ENCODE assay signal across 26 mouse cellular contexts in the genomic region with DNA sequence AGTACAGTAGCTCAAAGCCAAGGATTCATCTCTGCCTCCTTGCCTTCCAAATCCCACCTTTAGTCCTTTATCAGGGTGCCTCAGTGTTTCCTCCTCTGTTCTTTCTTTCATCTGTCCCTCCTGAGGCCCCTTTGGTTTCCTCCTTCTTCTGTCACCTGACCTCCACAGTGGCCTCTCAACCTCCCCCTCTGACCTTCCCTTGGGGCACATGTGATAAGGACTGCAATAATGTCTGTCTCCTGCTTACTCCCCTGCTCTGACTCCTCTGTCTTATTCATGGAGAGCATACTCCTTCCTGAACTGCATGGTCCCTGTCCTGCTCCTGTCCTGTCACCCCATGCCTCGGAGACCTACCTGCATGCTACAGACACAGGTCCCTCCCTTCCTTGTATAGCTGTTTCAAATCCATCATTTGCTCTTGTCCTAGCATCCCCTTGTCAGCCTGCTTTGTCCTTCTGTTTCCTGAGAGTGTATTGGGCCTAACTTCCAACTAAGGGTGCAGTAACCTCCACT.
DNase-seq lines count a peak whose midpoint lies in the region; ATAC-seq lines count a peak whose summit lies in the region.
"Had no signal": no experiment of that assay in that cellular context is flagged by ENCODE, and none has a peak within 500 bp of the region (broad histone marks: within the 10 kb centered on the region; RNA-seq: fewer than 3 reads in every experiment).

No protein-coding gene starts in this region.

- H3K4me3 ChIP-seq in hindbrain, embryonic 13.5 days, result no peak overlapping the region
- no peak overlapping the region for H3K4me3 ChIP-seq in hindbrain, embryonic 11.5 days (ENCODE audit: low read depth, low read length)
- H3K4me3 ChIP-seq in kidney, embryonic 16.5 days (ENCODE audit: low read length), result no peak overlapping the region
- H3K4me3 ChIP-seq in midbrain, embryonic 15.5 days, result no peak overlapping the region
- H3K4me3 ChIP-seq in midbrain, embryonic 16.5 days (ENCODE audit: low read depth, low read length), result no peak overlapping the region
- H3K4me3 ChIP-seq: embryonic facial prominence, embryonic 15.5 days; hindbrain, embryonic 10.5 days; limb, embryonic 10.5 days; neural tube, embryonic 15.5 days had no signal

- 76% methylated on average over 1 of the region's 1 CpGs for WGBS in hindbrain, embryonic 13.5 days
- WGBS in hindbrain, embryonic 11.5 days, result 65% methylated on average over 1 of the region's 1 CpGs
- WGBS in kidney, embryonic 16.5 days, result 82% methylated on average over 1 of the region's 1 CpGs
- 61% methylated on average over 1 of the region's 1 CpGs for WGBS in midbrain, embryonic 15.5 days
- 82% methylated on average over 1 of the region's 1 CpGs for WGBS in midbrain, embryonic 16.5 days

- no peak for DNase-seq in hindbrain, embryonic 11.5 days (ENCODE audit: low spot score)
- no peak for DNase-seq in kidney, adult 8-10 months
- no peak for DNase-seq in lung, postnatal 36 days
- DNase-seq: adrenal gland, postnatal 36 days; B cell, adult 2 months; cerebellum, adult 9-10 months; gastrocnemius, postnatal 10 days; heart, postnatal 10 days; lung, adult 2 months; lung, postnatal 14 days; right cerebral cortex, adult 18-20 months; right cerebral cortex, postnatal 4 days; thymus, adult 18-20 months; thymus, postnatal 36 days had no signal

- no peak for ATAC-seq in hindbrain, embryonic 13.5 days (ENCODE audit: low FRiP score)
- no peak for ATAC-seq in hindbrain, embryonic 11.5 days (ENCODE audit: low FRiP score)
- ATAC-seq in kidney, embryonic 16.5 days (ENCODE audit: low FRiP score, low TSS enrichment), result peak; percentile 55
- 0 out of 2 replicates have a peak, but pooled peaks have one; percentile 52 for ATAC-seq in midbrain, embryonic 15.5 days (replicated peaks)
- ATAC-seq in midbrain, embryonic 16.5 days, result no peak
- ATAC-seq: inflammation-experienced regulatory T-cells, adult 6 months had no signal

- H3K9ac ChIP-seq in hindbrain, embryonic 13.5 days, result no peak overlapping the region
- H3K9ac ChIP-seq in hindbrain, embryonic 11.5 days (ENCODE audit: low read depth, low read length), result no peak overlapping the region
- H3K9ac ChIP-seq in kidney, embryonic 16.5 days (replicated peaks; ENCODE audit: low read length), result no peak overlapping the region
- H3K9ac ChIP-seq in midbrain, embryonic 15.5 days, result no peak overlapping the region
- H3K9ac ChIP-seq in midbrain, embryonic 16.5 days (ENCODE audit: low read depth, low read length), result no peak overlapping the region
- H3K9ac ChIP-seq: embryonic facial prominence, embryonic 15.5 days; neural tube, embryonic 15.5 days had no signal

- H3K4me2 ChIP-seq in hindbrain, embryonic 13.5 days, result no peak overlapping the region
- H3K4me2 ChIP-seq in hindbrain, embryonic 11.5 days (replicated peaks; ENCODE audit: low read depth, low read length), result no peak overlapping the region
- H3K4me2 ChIP-seq in kidney, embryonic 16.5 days (replicated peaks; ENCODE audit: low read depth, low read length), result no peak overlapping the region
- H3K4me2 ChIP-seq in midbrain, embryonic 15.5 days, result no peak overlapping the region
- H3K4me2 ChIP-seq in midbrain, embryonic 16.5 days (ENCODE audit: low read length), result no peak overlapping the region
- H3K4me2 ChIP-seq: embryonic facial prominence, embryonic 15.5 days; heart, embryonic 11.5 days; neural tube, embryonic 15.5 days had no signal

- H3K27me3 ChIP-seq in hindbrain, embryonic 13.5 days, result no peaks in the 10 kb centered on the region
- H3K27me3 ChIP-seq in hindbrain, embryonic 11.5 days (ENCODE audit: control insufficient read depth, insufficient read depth, low read length), result no peaks in the 10 kb centered on the region
- no peaks in the 10 kb centered on the region for H3K27me3 ChIP-seq in kidney, embryonic 16.5 days (ENCODE audit: insufficient read depth, low read length)
- H3K27me3 ChIP-seq in midbrain, embryonic 15.5 days (replicated peaks), result no peaks in the 10 kb centered on the region
- no peaks in the 10 kb centered on the region for H3K27me3 ChIP-seq in midbrain, embryonic 16.5 days (ENCODE audit: control insufficient read depth, insufficient read depth, low read depth, low read length)
- H3K27me3 ChIP-seq: embryonic facial prominence, embryonic 15.5 days; neural tube, embryonic 15.5 days; Patski had no signal

- peaks cover 11% of the 10 kb centered on the region for H3K4me1 ChIP-seq in hindbrain, embryonic 13.5 days (replicated peaks)
- no peaks in the 10 kb centered on the region for H3K4me1 ChIP-seq in hindbrain, embryonic 11.5 days (replicated peaks; ENCODE audit: control insufficient read depth, insufficient read depth, low read length)
- H3K4me1 ChIP-seq in kidney, embryonic 16.5 days (ENCODE audit: insufficient read depth, low read length), result peaks cover 9% of the 10 kb centered on the region
- H3K4me1 ChIP-seq in midbrain, embryonic 15.5 days, result peaks cover 7% of the 10 kb centered on the region; the same call in 1 of the 2 replicates
- H3K4me1 ChIP-seq in midbrain, embryonic 16.5 days (ENCODE audit: control insufficient read depth, insufficient read depth, low read length), result peaks cover 11% of the 10 kb centered on the region
- H3K4me1 ChIP-seq: embryonic facial prominence, embryonic 15.5 days; limb, embryonic 10.5 days had no signal

- H3K36me3 ChIP-seq in hindbrain, embryonic 13.5 days, result no peaks in the 10 kb centered on the region
- no peaks in the 10 kb centered on the region for H3K36me3 ChIP-seq in hindbrain, embryonic 11.5 days (ENCODE audit: control insufficient read depth, insufficient read depth, low read length)
- no peaks in the 10 kb centered on the region for H3K36me3 ChIP-seq in kidney, embryonic 16.5 days (ENCODE audit: insufficient read depth, low read length)
- no peaks in the 10 kb centered on the region for H3K36me3 ChIP-seq in midbrain, embryonic 15.5 days (replicated peaks)
- H3K36me3 ChIP-seq in midbrain, embryonic 16.5 days (ENCODE audit: control insufficient read depth, insufficient read depth, low read length), result no peaks in the 10 kb centered on the region
- H3K36me3 ChIP-seq: embryonic facial prominence, embryonic 15.5 days; G1E; hindbrain, embryonic 10.5 days; limb, embryonic 10.5 days; neural tube, embryonic 15.5 days had no signal

- H3K27ac ChIP-seq in hindbrain, embryonic 13.5 days, result peak overlapping the region; percentile 3; the same call in 1 of the 2 replicates
- H3K27ac ChIP-seq in hindbrain, embryonic 11.5 days (ENCODE audit: low read depth, low read length), result no peak overlapping the region
- H3K27ac ChIP-seq in kidney, embryonic 16.5 days (ENCODE audit: low read length), result peak overlapping the region; percentile 87
- H3K27ac ChIP-seq in midbrain, embryonic 15.5 days, result no peak overlapping the region
- H3K27ac ChIP-seq in midbrain, embryonic 16.5 days (ENCODE audit: low read length), result no peak overlapping the region
- H3K27ac ChIP-seq: embryonic facial prominence, embryonic 15.5 days; hindbrain, embryonic 10.5 days; limb, embryonic 10.5 days; neural tube, embryonic 15.5 days had no signal

- H3K9me3 ChIP-seq in hindbrain, embryonic 13.5 days, result no peaks in the 10 kb centered on the region
- H3K9me3 ChIP-seq in hindbrain, embryonic 11.5 days (ENCODE audit: control insufficient read depth, low read length), result no peaks in the 10 kb centered on the region
- H3K9me3 ChIP-seq in kidney, embryonic 16.5 days (ENCODE audit: low read length), result no peaks in the 10 kb centered on the region
- no peaks in the 10 kb centered on the region for H3K9me3 ChIP-seq in midbrain, embryonic 15.5 days
- 0 out of 2 replicates have a peak, but pooled peaks cover 2% of the 10 kb centered on the region for H3K9me3 ChIP-seq in midbrain, embryonic 16.5 days (replicated peaks; ENCODE audit: control insufficient read depth, low read length, poor library complexity, severe bottlenecking)
- H3K9me3 ChIP-seq: embryonic facial prominence, embryonic 15.5 days; hindbrain, embryonic 10.5 days; limb, embryonic 10.5 days; neural tube, embryonic 15.5 days had no signal

Comparison
In these comparisons a context has a peak if more than half of its experiments do, and no peak if none do; other contexts are left out.
1. ATAC-seq: peak in kidney, embryonic 16.5 days (single experiment) and midbrain, embryonic 15.5 days (single experiment); none in hindbrain, embryonic 13.5 days (single experiment), hindbrain, embryonic 11.5 days (single experiment) and midbrain, embryonic 16.5 days (single experiment).
2. H3K27ac ChIP-seq: peak in hindbrain, embryonic 13.5 days (single experiment) and kidney, embryonic 16.5 days (single experiment); none in hindbrain, embryonic 11.5 days (single experiment), midbrain, embryonic 15.5 days (single experiment) and midbrain, embryonic 16.5 days (single experiment).